Mouse (Mus musculus) heart, postnatal 0 days (tissue): ENCODE results near the gene H2-Ob. TPM values are rescaled to one million over a fixed set of nuclear protein-coding genes. Genes with fewer than 3 reads are reported as not detected.

Experiments
- ATAC-seq: fragments of 200-750 bp; cut with Nextera tagmentation; 2 replicates; pipeline ENCODE4 v1.8.0; 2017; ENCODE audit warnings: low read depth, moderate number of reproducible peaks, moderate library complexity; ENCODE audit not compliant: insufficient read depth
- DNase-seq: peaks from one replicate; pipeline ENCODE4 v3.0.0-alpha.2; 2016; ENCODE audit warnings: low spot score
- H3K27ac ChIP-seq: fragments of 300-500 bp; sonication (generic); 2 replicates; pipeline ENCODE4 v1.5.1; 2014; ENCODE audit warnings: low read depth, mild to moderate bottlenecking
- H3K27me3 ChIP-seq: fragments of 300-500 bp; sonication (generic); 2 replicates; pipeline ENCODE4 v1.6.1; 2014; ENCODE audit warnings: low read length, mixed read lengths; ENCODE audit not compliant: control insufficient read depth, insufficient read depth
- H3K36me3 ChIP-seq: fragments of 300-500 bp; sonication (generic); replicated peaks from 2 replicates; pipeline ENCODE4 v1.6.1; 2014; ENCODE audit warnings: low read length, mixed read lengths; ENCODE audit not compliant: control insufficient read depth, insufficient read depth
- H3K4me1 ChIP-seq: fragments of 300-500 bp; sonication (generic); 2 replicates; pipeline ENCODE4 v1.6.1; 2014; ENCODE audit warnings: antibody characterized with exemption; ENCODE audit not compliant: control insufficient read depth, insufficient read depth
- H3K4me2 ChIP-seq: fragments of 300-500 bp; sonication (generic); 2 replicates; pipeline ENCODE4 v1.6.1; 2014; ENCODE audit warnings: low read depth, mild to moderate bottlenecking, low read length, moderate library complexity
- H3K4me3 ChIP-seq: fragments of 300-500 bp; sonication (generic); 2 replicates; pipeline ENCODE4 v1.5.1; 2014; ENCODE audit warnings: low read depth, low read length
- H3K9ac ChIP-seq: fragments of 300-500 bp; sonication (generic); replicated peaks from 2 replicates; pipeline ENCODE4 v1.6.1; 2014; ENCODE audit warnings: low read depth, low read length, mixed read lengths
- H3K9me3 ChIP-seq: fragments of 300-500 bp; sonication (generic); replicated peaks from 2 replicates; pipeline ENCODE4 v1.6.1; 2016; ENCODE audit warnings: low read length; ENCODE audit not compliant: control insufficient read depth
- CTCF ChIP-seq: IDR thresholded peaks from 2 replicates; pipeline ENCODE4 v1.5.1; 2016; ENCODE audit warnings: antibody characterized with exemption, control low read depth, low read depth
- EP300 ChIP-seq: IDR thresholded peaks from 2 replicates; pipeline ENCODE4 v1.6.1; 2016; ENCODE audit warnings: antibody characterized with exemption, low read depth
- WGBS: fragments of 180-500 bp; shearing (Covaris S2); extraction: QIAGEN DNeasy Blood & Tissue Kit; methylation state at CpG from one replicate; pipeline ENCODE4 v1.1.7; 2014; 5-methylcytosine and 5-hydroxymethylcytosine counted together
- polyA plus RNA-seq: library from polyadenylated mRNA; unstranded; fragments of >200 nt; fragmentation: Nextera tagmentation; extraction: Ambion mirVana; gene quantifications from 2 replicates; pipeline ENCODE4 v1.2.1, GENCODE M21; 2015
- total RNA-seq: library from RNA; depleted of rRNA; stranded (reverse); fragments of >200 nt; gene quantifications from 2 replicates; pipeline ENCODE4 v1.2.3, GENCODE M21; 2014; ENCODE audit warnings: low replicate concordance

The H2-Ob gene
- total and polyA plus RNA-seq, 2 experiments from 2014 or later: 0.08 TPM; not detected in 1

DNA sequence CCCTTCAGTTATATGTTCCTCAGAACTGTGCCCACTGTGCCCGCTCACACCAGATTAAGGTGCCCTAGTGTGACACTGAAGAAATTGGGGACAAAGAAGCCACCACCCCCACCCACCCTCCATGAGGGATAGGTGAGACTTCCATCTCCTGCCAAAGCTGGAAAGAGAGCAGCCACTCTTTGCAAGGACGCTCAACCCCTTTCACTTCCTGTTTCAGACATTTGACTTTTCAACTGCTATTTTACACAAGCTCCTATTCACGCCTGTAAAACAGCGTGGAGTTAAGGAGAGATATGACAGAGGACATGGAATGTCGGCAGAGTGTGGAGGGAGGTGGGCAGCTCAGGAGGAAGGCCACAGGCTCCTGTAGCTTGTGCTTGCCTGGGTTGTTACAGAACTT is 47.8 kb downstream of the H2-Ob start:
- Histone ChIP-seq H3K9me3 (no peaks in the 10 kb centered on the region), H3K27me3 (no peaks in the 10 kb centered on the region), H3K36me3 (no peaks in the 10 kb centered on the region), H3K4me1 (no peaks in the 10 kb centered on the region), H3K9ac (no peak overlapping the region), H3K4me3 (no peak overlapping the region), H3K4me2 (no peak overlapping the region), H3K27ac (no peak overlapping the region)
- no peak for ATAC-seq
- TF ChIP-seq CTCF: no peak
- no peak for TF ChIP-seq EP300
- DNase-seq: no peak
- 54% methylated on average over 5 of the region's 5 CpGs for WGBS

DNA sequence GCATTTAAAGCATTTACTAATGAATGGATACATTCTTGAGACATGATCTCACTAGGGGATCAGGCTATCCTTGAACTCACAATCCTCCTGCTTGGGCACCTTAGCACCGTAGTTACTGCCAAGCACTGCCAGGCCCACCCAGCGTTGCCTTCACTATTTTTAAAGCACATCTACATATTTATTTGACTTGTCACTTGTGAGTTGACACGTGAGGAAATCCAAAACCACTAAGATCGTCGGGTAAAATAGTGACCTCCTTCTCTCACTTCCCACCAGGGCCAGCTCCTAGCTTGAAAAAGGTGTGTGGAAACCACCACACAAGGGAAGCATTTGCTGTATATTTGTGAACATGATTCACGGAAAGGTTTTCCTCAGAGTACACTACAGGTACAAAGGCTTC is 48.3 kb downstream of the H2-Ob start:
- no peaks in the 10 kb centered on the region for H3K4me1 ChIP-seq
- H3K27ac ChIP-seq: no peak overlapping the region
- 68% methylated on average over 6 of the region's 6 CpGs for WGBS
- H3K27me3 ChIP-seq: no peaks in the 10 kb centered on the region
- ATAC-seq (no peak), DNase-seq (no peak)
- H3K36me3 ChIP-seq: no peaks in the 10 kb centered on the region
- no peaks in the 10 kb centered on the region for H3K9me3 ChIP-seq
- H3K9ac ChIP-seq: no peak overlapping the region
- no peak overlapping the region for H3K4me3 ChIP-seq
- no peak overlapping the region for H3K4me2 ChIP-seq
- no peak for TF ChIP-seq EP300
- no peak for TF ChIP-seq CTCF

DNA sequence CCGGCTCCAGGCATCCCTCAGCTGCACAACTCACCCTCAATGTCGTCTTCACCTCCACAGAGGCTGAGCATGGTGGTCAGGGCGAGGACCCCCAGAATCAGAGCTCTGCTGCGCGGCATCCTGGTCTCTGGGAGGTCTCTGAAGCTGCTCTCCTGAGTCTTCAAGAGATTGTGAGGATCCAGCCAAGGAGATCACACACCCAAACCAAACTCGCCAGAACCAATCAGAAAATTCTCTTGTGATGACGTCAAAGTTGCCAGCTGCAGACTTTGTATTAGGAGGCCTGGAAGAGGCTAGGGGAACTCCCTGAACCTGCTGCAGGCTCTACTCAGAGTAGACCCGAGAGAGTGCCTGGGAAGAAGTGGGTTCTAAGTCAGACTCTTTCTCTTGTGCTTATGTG is 48.9 kb downstream of the H2-Ob start, which contains the start of gene H2-Aa:
Gene H2-Aa, minus strand, starts transcription at position 176 of the 400 bp plus-strand sequence.
- Histone ChIP-seq H3K36me3 (no peaks in the 10 kb centered on the region), H3K27ac (no peak within 1 kb of the TSS), H3K4me1 (no peaks in the 10 kb centered on the region), H3K4me2 (no peak within 1 kb of the TSS), H3K9ac (no peak within 1 kb of the TSS), H3K4me3 (no peak within 1 kb of the TSS), H3K9me3 (no peaks in the 10 kb centered on the region), H3K27me3 (no peaks in the 10 kb centered on the region)
- no peak for TF ChIP-seq CTCF
- no peak for TF ChIP-seq EP300
- WGBS: 15% methylated on average over 8 of the region's 8 CpGs
- ATAC-seq (peak; percentile 74; the same call in 1 of the 2 replicates), DNase-seq (peak; percentile 74)

DNA sequence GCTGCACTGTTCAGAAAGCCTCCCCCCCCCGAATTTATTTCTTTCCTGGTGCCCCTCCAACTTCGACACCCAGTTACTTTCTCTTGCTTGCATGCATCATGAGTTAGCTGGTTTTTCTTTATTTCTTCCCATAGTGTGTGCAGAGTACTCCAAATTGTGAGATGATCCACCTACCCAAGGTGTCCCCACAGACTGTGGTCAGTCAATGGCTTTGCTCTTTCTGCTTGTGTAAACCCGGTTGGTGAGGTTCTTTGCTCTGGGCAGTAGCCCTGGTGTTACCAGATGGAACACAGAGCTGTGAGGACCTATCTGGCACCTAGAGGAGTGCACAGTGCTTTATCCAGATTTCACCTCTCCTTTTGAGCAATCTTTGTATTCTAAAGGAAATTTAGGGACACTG is 49.4 kb downstream of the H2-Ob start:
- Histone ChIP-seq H3K4me1 (no peaks in the 10 kb centered on the region), H3K9me3 (no peaks in the 10 kb centered on the region), H3K4me2 (no peak overlapping the region), H3K9ac (no peak overlapping the region), H3K27me3 (no peaks in the 10 kb centered on the region), H3K27ac (no peak overlapping the region), H3K36me3 (no peaks in the 10 kb centered on the region), H3K4me3 (no peak overlapping the region)
- DNase-seq: no peak
- TF ChIP-seq EP300: no peak
- no peak for TF ChIP-seq CTCF
- 72% methylated on average over 3 of the region's 3 CpGs for WGBS
- ATAC-seq: no peak

DNA sequence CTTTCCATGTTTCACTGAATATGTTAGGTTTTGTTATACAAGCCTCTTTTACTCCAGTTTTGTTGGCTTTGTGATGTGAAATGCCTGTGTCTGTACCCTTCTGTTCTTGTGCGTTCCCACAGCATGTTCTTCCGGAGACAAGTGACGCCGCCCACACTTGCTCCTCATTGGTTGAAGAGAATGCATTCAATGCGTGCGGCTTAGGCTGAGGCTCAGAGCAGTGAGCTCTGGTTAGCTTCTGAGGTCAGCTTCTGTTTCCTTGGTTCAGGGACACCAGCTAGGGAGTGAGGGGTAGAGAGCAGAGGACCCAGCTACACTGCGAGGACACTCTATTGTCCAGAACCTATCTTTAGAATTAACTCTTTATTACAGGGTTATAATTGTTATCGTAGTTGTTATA is 52.9 kb downstream of the H2-Ob start:
- ATAC-seq (peak; percentile 87), DNase-seq (peak; percentile 73)
- Histone ChIP-seq H3K4me2 (no peak overlapping the region), H3K9ac (no peak overlapping the region), H3K27me3 (no peaks in the 10 kb centered on the region), H3K4me1 (no peaks in the 10 kb centered on the region), H3K36me3 (no peaks in the 10 kb centered on the region), H3K27ac (no peak overlapping the region), H3K4me3 (no peak overlapping the region), H3K9me3 (no peaks in the 10 kb centered on the region)
- TF ChIP-seq CTCF (no peak), EP300 (no peak)
- WGBS: 18% methylated on average over 8 of the region's 8 CpGs

DNA sequence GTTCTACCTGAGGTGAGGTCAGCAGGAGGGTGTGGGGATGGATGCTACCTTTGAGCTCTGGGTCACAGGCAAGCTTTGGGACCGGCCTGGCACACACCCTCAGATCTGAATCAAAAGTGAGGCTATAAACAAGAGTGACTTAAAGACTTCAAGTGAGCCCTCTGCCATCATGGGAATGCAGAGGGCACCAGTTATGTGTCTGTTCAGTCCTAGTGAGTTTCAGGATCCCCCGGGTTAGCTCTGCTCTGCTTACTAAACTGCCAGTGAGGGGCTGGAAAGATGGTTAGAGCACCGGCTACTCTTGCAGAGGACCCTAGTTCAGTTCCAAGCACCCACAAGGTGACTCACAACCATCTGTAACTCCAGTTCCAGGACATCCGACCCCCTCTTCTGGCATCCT is 53.9 kb downstream of the H2-Ob start:
- WGBS: 88% methylated on average over 4 of the region's 4 CpGs
- H3K4me1 ChIP-seq: no peaks in the 10 kb centered on the region
- no peak overlapping the region for H3K27ac ChIP-seq
- H3K9me3 ChIP-seq: no peaks in the 10 kb centered on the region
- 0 out of 2 replicates have a peak, but pooled peaks cover 2% of the 10 kb centered on the region for H3K27me3 ChIP-seq
- H3K4me3 ChIP-seq: no peak overlapping the region
- DNase-seq: no peak
- no peak for ATAC-seq
- no peak overlapping the region for H3K4me2 ChIP-seq
- no peaks in the 10 kb centered on the region for H3K36me3 ChIP-seq
- TF ChIP-seq CTCF (no peak), EP300 (no peak)
- H3K9ac ChIP-seq: no peak overlapping the region
